Mouse (Mus musculus) midbrain, embryonic 11.5 days (tissue): ENCODE measurements around the gene Defb23. TPM values are rescaled to one million over a fixed set of nuclear protein-coding genes. Genes with fewer than 3 reads are reported as not detected.
"Not testable (repeated sequence)": the region's sequence is repeated elsewhere in the genome, so short reads cannot be mapped to it uniquely, and the experiment has no call there.

Experiments
- ATAC-seq: fragments of 200-750 bp; cut with Nextera tagmentation; 2 replicates; pipeline ENCODE4 v1.8.0; 2017; ENCODE audit warnings: moderate TSS enrichment, moderate library complexity; ENCODE audit not compliant: low FRiP score
- DNase-seq: peaks from one replicate; pipeline ENCODE4 v3.0.0; 2015; ENCODE audit warnings: low spot score; ENCODE audit errors: missing footprints
- H3K27ac ChIP-seq: fragments of 300-500 bp; sonication (generic); 2 replicates; pipeline ENCODE4 v1.5.1; 2014; ENCODE audit warnings: low read depth, low read length
- H3K27me3 ChIP-seq: fragments of 300-500 bp; sonication (generic); 2 replicates; pipeline ENCODE4 v1.6.1; 2014; ENCODE audit warnings: mild to moderate bottlenecking, low read length, moderate library complexity, mixed read lengths; ENCODE audit not compliant: control insufficient read depth, insufficient read depth
- H3K36me3 ChIP-seq: fragments of 300-500 bp; sonication (generic); 2 replicates; pipeline ENCODE4 v1.6.1; 2014; ENCODE audit warnings: mild to moderate bottlenecking, low read length, moderate library complexity, mixed read lengths; ENCODE audit not compliant: control insufficient read depth, insufficient read depth
- H3K4me1 ChIP-seq: fragments of 300-500 bp; sonication (generic); 2 replicates; pipeline ENCODE4 v1.6.1; 2014; ENCODE audit warnings: low read length; ENCODE audit not compliant: control insufficient read depth, insufficient read depth
- H3K4me2 ChIP-seq: fragments of 300-500 bp; sonication (generic); 2 replicates; pipeline ENCODE4 v1.6.1; 2014; ENCODE audit warnings: mild to moderate bottlenecking, moderate library complexity
- H3K4me3 ChIP-seq: fragments of 300-500 bp; sonication (generic); 2 replicates; pipeline ENCODE4 v1.5.1; 2014; ENCODE audit warnings: low read depth, low read length
- H3K9ac ChIP-seq: fragments of 300-500 bp; sonication (generic); 2 replicates; pipeline ENCODE4 v1.6.1; 2014; ENCODE audit warnings: low read length
- H3K9me3 ChIP-seq: fragments of 300-500 bp; sonication (generic); 2 replicates; pipeline ENCODE4 v1.6.1; 2016; ENCODE audit warnings: low read length; ENCODE audit not compliant: control insufficient read depth
- WGBS: fragments of 180-500 bp; shearing (Covaris S2); extraction: QIAGEN DNeasy Blood & Tissue Kit; methylation state at CpG from one replicate; pipeline ENCODE4 v1.1.7; 2014; 5-methylcytosine and 5-hydroxymethylcytosine counted together
- polyA plus RNA-seq: library from polyadenylated mRNA; unstranded; fragments of >200 nt; fragmentation: Nextera tagmentation; extraction: Ambion mirVana; gene quantifications from 2 replicates; pipeline ENCODE4 v1.2.1, GENCODE M21; 2014

Defb23 gene
- polyA plus RNA-seq, 1 experiment from 2014 or later: not detected

- H3K9me3 ChIP-seq: no peaks in the 10 kb centered on the region
- no peaks in the 10 kb centered on the region for H3K27me3 ChIP-seq
- H3K4me1 ChIP-seq: no peaks in the 10 kb centered on the region
- no peak overlapping the region for H3K27ac ChIP-seq
- no peak overlapping the region for H3K4me3 ChIP-seq
- no peak for DNase-seq
- H3K4me2 ChIP-seq: no peak overlapping the region
- H3K9ac ChIP-seq: no peak overlapping the region
- 75% methylated on average over 2 of the region's 2 CpGs for WGBS
- no peak for ATAC-seq
- H3K36me3 ChIP-seq: no peaks in the 10 kb centered on the region
Measured at GRCm38 (mm10) chr2:152446642-152447041, 17.8 kb downstream of the Defb23 start.

- DNase-seq: no peak
- Histone ChIP-seq H3K4me2 (no peak overlapping the region), H3K4me3 (no peak overlapping the region), H3K36me3 (no peaks in the 10 kb centered on the region), H3K4me1 (no peaks in the 10 kb centered on the region), H3K9me3 (no peaks in the 10 kb centered on the region), H3K27me3 (no peaks in the 10 kb centered on the region), H3K27ac (no peak overlapping the region), H3K9ac (no peak overlapping the region)
- WGBS: 92% methylated on average over 8 of the region's 8 CpGs
- no peak for ATAC-seq
Measured at GRCm38 (mm10) chr2:152443281-152443680, 21.1 kb downstream of the Defb23 start.

DNA sequence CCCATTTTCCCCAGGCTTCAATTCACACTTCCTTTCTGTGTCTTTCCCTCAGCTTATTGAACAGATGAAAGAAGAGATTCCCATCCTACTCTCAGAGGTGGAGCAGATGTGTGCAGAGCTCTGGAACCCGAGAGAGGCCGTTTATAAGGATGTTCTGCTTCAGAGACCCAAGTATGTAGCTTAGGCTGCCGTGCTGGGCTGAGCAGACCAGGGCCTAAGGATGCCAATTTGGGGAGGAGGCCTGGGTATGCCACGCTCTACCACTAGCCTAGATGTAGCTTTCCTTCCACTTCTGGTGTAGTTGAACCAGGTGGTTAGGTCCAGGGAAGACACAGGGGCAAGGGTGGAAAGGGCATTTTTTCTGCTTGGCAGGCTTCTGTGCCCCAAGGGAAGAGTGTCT, 22.1 kb downstream of the Defb23 start:
- Histone ChIP-seq H3K36me3 (no peaks in the 10 kb centered on the region), H3K4me3 (no peak overlapping the region), H3K4me2 (no peak overlapping the region), H3K4me1 (no peaks in the 10 kb centered on the region), H3K27ac (no peak overlapping the region), H3K9ac (no peak overlapping the region), H3K9me3 (no peaks in the 10 kb centered on the region), H3K27me3 (no peaks in the 10 kb centered on the region)
- ATAC-seq (no peak), DNase-seq (no peak)
- WGBS: 65% methylated on average over 4 of the region's 4 CpGs

DNA sequence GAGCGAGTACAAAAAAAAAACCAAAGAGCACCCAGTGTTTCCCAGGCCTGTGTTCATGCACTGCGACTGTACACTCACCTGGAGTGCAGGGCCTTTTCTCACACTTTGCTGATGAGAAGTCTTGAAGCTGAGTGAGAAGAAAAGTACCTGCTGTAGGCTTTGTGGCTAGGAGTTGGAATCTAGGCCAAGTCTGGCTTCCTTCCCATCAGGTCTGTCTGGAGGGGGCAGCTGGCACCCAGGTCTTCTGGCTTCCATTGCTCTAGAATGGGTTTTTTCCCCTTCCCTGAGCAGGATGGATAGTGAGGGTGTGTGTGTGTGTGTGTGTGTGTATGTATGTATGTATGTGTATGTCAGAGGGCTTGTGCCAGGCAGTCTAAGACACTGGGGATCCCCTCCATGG, 24.6 kb downstream of the Defb23 start:
- no peak overlapping the region for H3K27ac ChIP-seq
- DNase-seq (no peak), ATAC-seq (no peak)
- WGBS: 76% methylated on average over 2 of the region's 2 CpGs
- no peaks in the 10 kb centered on the region for H3K36me3 ChIP-seq
- H3K9ac ChIP-seq: no peak overlapping the region
- no peaks in the 10 kb centered on the region for H3K4me1 ChIP-seq
- no peaks in the 10 kb centered on the region for H3K27me3 ChIP-seq
- no peaks in the 10 kb centered on the region for H3K9me3 ChIP-seq
- no peak overlapping the region for H3K4me3 ChIP-seq
- no peak overlapping the region for H3K4me2 ChIP-seq

DNA sequence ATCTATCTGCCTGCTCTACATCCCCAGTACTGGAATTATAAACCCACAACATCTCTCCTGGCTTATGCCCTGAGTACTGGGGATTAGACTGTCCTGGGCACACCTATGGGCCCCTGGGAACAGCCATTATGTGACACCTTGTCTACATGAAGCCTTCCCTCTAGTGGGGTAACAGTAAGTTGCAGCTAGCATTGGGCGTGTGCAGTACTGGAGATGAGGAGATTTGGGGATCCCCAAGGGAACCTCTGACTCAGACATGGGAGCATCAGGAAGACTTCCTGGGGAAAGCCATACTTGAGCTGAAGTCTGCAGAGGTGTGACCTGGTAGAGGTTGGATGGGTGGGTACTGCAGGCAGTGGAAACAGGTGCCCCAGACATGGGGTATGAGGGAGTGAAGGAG, 25.5 kb downstream of the Defb23 start:
- Histone ChIP-seq H3K4me3 (no peak overlapping the region), H3K27ac (no peak overlapping the region), H3K27me3 (no peaks in the 10 kb centered on the region), H3K36me3 (no peaks in the 10 kb centered on the region), H3K9ac (no peak overlapping the region), H3K9me3 (no peaks in the 10 kb centered on the region), H3K4me2 (no peak overlapping the region), H3K4me1 (no peaks in the 10 kb centered on the region)
- ATAC-seq (no peak), DNase-seq (no peak)
- 74% methylated on average over 1 of the region's 1 CpGs for WGBS

DNA sequence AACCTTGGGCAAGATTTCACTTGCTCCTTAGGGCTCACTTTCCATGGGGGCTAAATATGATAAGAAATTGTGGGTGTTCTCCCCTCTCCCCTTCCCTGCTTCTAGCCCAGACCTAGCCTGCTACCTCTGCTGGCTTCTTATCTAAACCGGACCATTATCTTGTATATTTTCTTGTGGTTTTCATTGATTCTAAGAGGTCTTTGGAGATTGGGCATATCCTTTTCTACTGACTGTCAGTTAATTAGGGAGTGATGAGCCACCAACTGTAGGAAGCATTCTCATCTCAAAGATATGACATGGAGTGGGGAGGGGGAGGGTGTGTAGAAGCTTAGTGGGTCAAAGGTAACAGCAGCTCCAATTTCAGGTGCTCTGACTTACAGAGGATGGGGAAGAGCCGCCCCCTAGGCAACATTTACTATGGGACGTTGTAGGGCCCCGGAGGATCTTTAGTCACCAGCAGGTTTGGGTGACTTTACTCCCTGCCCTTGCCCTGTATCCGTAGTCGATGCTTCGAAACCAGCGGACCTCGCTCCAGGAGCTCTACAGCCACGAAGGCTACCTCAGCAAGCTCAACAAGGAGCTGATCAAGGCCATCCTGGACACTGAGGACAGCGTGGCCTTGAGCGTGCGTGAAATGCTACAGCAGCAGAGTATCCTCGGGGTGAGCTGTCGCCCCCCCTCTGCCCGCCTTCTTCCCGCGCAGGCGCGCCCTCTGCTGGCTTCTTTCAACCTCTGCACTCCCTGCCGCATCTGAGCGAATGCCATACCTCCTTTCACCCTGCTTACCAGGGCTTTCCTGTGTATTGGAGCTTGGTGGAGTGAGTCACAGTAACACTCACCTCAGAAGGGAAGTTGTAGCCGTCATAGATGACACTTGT, 27.2 kb downstream of the Defb23 start:
- no peak overlapping the region for H3K27ac ChIP-seq
- H3K36me3 ChIP-seq: no peaks in the 10 kb centered on the region
- 4% methylated on average over 22 of the region's 23 CpGs for WGBS

GRCm38 (mm10) chr2:152436405-152436901, 28.0 kb downstream of the Defb23 start:
- no peaks in the 10 kb centered on the region for H3K36me3 ChIP-seq
- H3K4me1 ChIP-seq: no peaks in the 10 kb centered on the region
- no peaks in the 10 kb centered on the region for H3K9me3 ChIP-seq
- no peak overlapping the region for H3K9ac ChIP-seq
- WGBS: 82% methylated on average over 7 of the region's 7 CpGs
- no peak for DNase-seq
- no peak overlapping the region for H3K27ac ChIP-seq
- no peak overlapping the region for H3K4me2 ChIP-seq
- no peaks in the 10 kb centered on the region for H3K27me3 ChIP-seq
- no peak for ATAC-seq
- no peak overlapping the region for H3K4me3 ChIP-seq

More for the DNA sequence above, 27.2 kb downstream of the Defb23 start:
- H3K4me3 ChIP-seq: peak overlapping the region; percentile 23; the same call in 1 of the 2 replicates
- H3K4me2 ChIP-seq: peak overlapping the region; percentile 52
- H3K27me3 ChIP-seq: no peaks in the 10 kb centered on the region
- DNase-seq (peak; percentile 99), ATAC-seq (peak; percentile 88)
- H3K9me3 ChIP-seq: no peaks in the 10 kb centered on the region
- H3K9ac ChIP-seq: peak overlapping the region; percentile 60
- H3K4me1 ChIP-seq: no peaks in the 10 kb centered on the region

DNA sequence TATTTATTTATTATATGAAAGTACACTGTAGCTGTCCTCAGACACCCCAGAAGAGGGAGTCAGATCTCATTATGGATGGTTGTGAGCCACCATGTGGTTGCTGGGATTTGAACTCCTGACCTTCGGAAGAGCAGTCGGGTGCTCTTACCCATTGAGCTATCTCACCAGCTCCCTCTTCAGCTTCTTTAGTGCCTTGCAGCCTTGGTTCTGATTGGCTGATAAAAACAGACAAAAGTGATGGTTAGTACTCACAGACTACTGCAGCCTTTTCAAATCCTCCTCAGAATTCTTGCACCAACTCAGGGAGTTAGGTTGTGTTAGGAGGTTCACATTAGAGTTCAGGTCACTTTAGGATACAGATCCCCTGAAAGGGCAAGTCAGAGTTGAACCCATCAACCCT, 35.9 kb downstream of the Defb23 start:
- H3K9me3 ChIP-seq, DNase-seq, H3K27ac ChIP-seq, H3K4me3 ChIP-seq, H3K4me2 ChIP-seq, H3K4me1 ChIP-seq, H3K36me3 ChIP-seq, H3K9ac ChIP-seq, ATAC-seq, H3K27me3 ChIP-seq: not testable (repeated sequence)
- 82% methylated on average over 2 of the region's 2 CpGs for WGBS

- WGBS: 4% methylated on average over 12 of the region's 12 CpGs
- no peak overlapping the region for H3K27ac ChIP-seq
- no peak overlapping the region for H3K4me3 ChIP-seq
- DNase-seq: peak; percentile 88
- no peaks in the 10 kb centered on the region for H3K36me3 ChIP-seq
- no peaks in the 10 kb centered on the region for H3K27me3 ChIP-seq
- H3K9ac ChIP-seq: peak overlapping the region; percentile 2; the same call in 1 of the 2 replicates
- 0 out of 2 replicates have a peak, but pooled peaks have one; percentile 30 for ATAC-seq
- H3K9me3 ChIP-seq: no peaks in the 10 kb centered on the region
- peak overlapping the region; percentile 18 for H3K4me2 ChIP-seq
- H3K4me1 ChIP-seq: peaks cover 7% of the 10 kb centered on the region; the same call in 1 of the 2 replicates
Measured at GRCm38 (mm10) chr2:152427493-152427892, 36.9 kb downstream of the Defb23 start.
